Mouse (Mus musculus): ENCODE measurements around the gene Zfp536.

Zfp536 gene

GRCm38 (mm10) chr7:37473311-37474084, 299.9 kb downstream of the Zfp536 start:
- no peak for DNase-seq (ENCODE audit: low spot score in 2 of 2)

- DNase-seq (ENCODE audit: low spot score in 2 of 2): no peak
These were observed 301.7 kb downstream of the Zfp536 start for GRCm38 (mm10) chr7:37471726-37472125.

- DNase-seq (ENCODE audit: low spot score in 2 of 2): no peak
These were observed 306.8 kb downstream of the Zfp536 start for GRCm38 (mm10) chr7:37466477-37467243.

- no peak for DNase-seq (ENCODE audit: low spot score in 2 of 2)
These were observed 309.2 kb downstream of the Zfp536 start for GRCm38 (mm10) chr7:37464186-37464721.

GRCm38 (mm10) chr7:37447523-37447922, 325.9 kb downstream of the Zfp536 start:
- DNase-seq (ENCODE audit: low spot score in 2 of 2): no peak

- DNase-seq (ENCODE audit: low spot score in 2 of 2): no peak
These were observed 333.5 kb downstream of the Zfp536 start for GRCm38 (mm10) chr7:37439912-37440311.

GRCm38 (mm10) chr7:37439117-37439844, 334.2 kb downstream of the Zfp536 start:
- no peak for DNase-seq (ENCODE audit: low spot score in 2 of 2)

GRCm38 (mm10) chr7:37437887-37438286, 335.6 kb downstream of the Zfp536 start:
- DNase-seq (ENCODE audit: low spot score in 2 of 2): no peak

- no peak for DNase-seq (ENCODE audit: low spot score in 2 of 2)
These were observed 340.3 kb downstream of the Zfp536 start for GRCm38 (mm10) chr7:37433156-37433555.

- DNase-seq (ENCODE audit: low spot score in 2 of 2): no peak
These were observed 342.0 kb downstream of the Zfp536 start for GRCm38 (mm10) chr7:37431471-37431870.

GRCm38 (mm10) chr7:37426061-37426460, 347.4 kb downstream of the Zfp536 start:
- DNase-seq (ENCODE audit: low spot score in 2 of 2): no peak

- no peak for DNase-seq (ENCODE audit: low spot score in 2 of 2)
These were observed 350.5 kb downstream of the Zfp536 start for GRCm38 (mm10) chr7:37422966-37423365.
